Comparison of ENCODE assay signal across 21 mouse cellular contexts in genomic region chr3:87840858-87841257, GRCm38 (mm10). TPM values are rescaled to one million over a fixed set of nuclear protein-coding genes. Genes with fewer than 3 reads are reported as not detected.
DNase-seq lines count a peak whose midpoint lies in the region; ATAC-seq lines count a peak whose summit lies in the region.
"Had no signal": no experiment of that assay in that cellular context is flagged by ENCODE, and none has a peak within 500 bp of the region (broad histone marks: within the 10 kb centered on the region; RNA-seq: fewer than 3 reads in every experiment).

No protein-coding gene starts in this region.

- intact Hi-C loops in heart, postnatal 10 days (cut with DNase I) = no loop called here
- intact Hi-C loops in left cerebral cortex, postnatal 36 days (cut with DNase I) = no loop called here

- DNase-seq in induced T-regulatory cell, adult 2 months (ENCODE audit: low read depth) = peak; percentile 44
- peak; percentile 47 to 78 for DNase-seq in natural killer cell, adult 2 months (ENCODE audit: low spot score in 2 of 2)
- no peak for DNase-seq in heart, postnatal 10 days
- DNase-seq in left cerebral cortex, postnatal 36 days (ENCODE audit: low spot score in 2 of 2) = no peak
- DNase-seq in frontal cortex, postnatal 36 days (ENCODE audit: low spot score in 2 of 2) = no peak
- DNase-seq: adrenal gland, adult 2 months; adrenal gland, adult 8-10 months; adrenal gland, postnatal 10 days; adrenal gland, postnatal 14 days; adrenal gland, postnatal 25 days; adrenal gland, postnatal 36 days; B cell, adult 2 months; cerebellum, adult 11 months; cerebellum, adult 11-12 months; cerebellum, adult 18-20 months had no signal

- ATAC-seq in monocyte, adult 5-6 weeks (replicated peaks; ENCODE audit: insufficient number of reproducible peaks, low FRiP score, low TSS enrichment, poor library complexity, severe bottlenecking) = peak; percentile 68; the same call in 1 of the 2 replicates
- ATAC-seq: activated CD4-positive, CD25-positive, alpha-beta regulatory T cell, adult 4 months; CD4-positive, CD25-positive, alpha-beta regulatory T cell, adult 4 months; Patski had no signal

RNA-seq across cellular contexts. Expression of gene Sh2d2a, which starts 5.7 kb away (rescaled TPM):
- total RNA-seq in monocyte, adult 5-6 weeks (2017) = 64.0 to 201 TPM (median 71.7 TPM) in 3 replicates
- under 1 TPM; 0.10 to 0.31 TPM for total RNA-seq in heart, postnatal 10 days (2021)
- not detected for total RNA-seq in left cerebral cortex, postnatal 36 days (2021)
- total RNA-seq: MEL had no signal

RNA-seq across cellular contexts. Expression of gene Pear1, which starts 16.8 kb away (rescaled TPM):
- total RNA-seq in monocyte, adult 5-6 weeks (2017) = 6.5 to 33.3 TPM (median 10.7 TPM) in 3 replicates
- total RNA-seq in heart, postnatal 10 days (2021) = 10 to 100 TPM; 29.5 to 30.7 TPM
- 1 to 10 TPM; 6.8 to 9.2 TPM for total RNA-seq in left cerebral cortex, postnatal 36 days (2021)

RNA-seq across cellular contexts. Expression of gene Insrr, which starts 44.1 kb away (rescaled TPM):
- total RNA-seq in monocyte, adult 5-6 weeks (2017) = 0.21 to 0.49 TPM in 2 of 3 replicates, not detected in the other
- total RNA-seq in heart, postnatal 10 days (2021) = under 1 TPM; 0.20 to 0.55 TPM
- under 1 TPM; 0.39 to 0.77 TPM for total RNA-seq in left cerebral cortex, postnatal 36 days (2021)

RNA-seq across cellular contexts. Expression of gene Prcc, which starts 44.5 kb away (rescaled TPM):
- total RNA-seq in monocyte, adult 5-6 weeks (2017) = 18.4 to 35.5 TPM (median 22.3 TPM) in 3 replicates
- 10 to 100 TPM; 54.8 to 56.2 TPM for total RNA-seq in heart, postnatal 10 days (2021)
- 10 to 100 TPM; 59.8 to 63.6 TPM for total RNA-seq in left cerebral cortex, postnatal 36 days (2021)

RNA-seq across cellular contexts. Expression of gene Ntrk1, which starts 45.9 kb away (rescaled TPM):
- total RNA-seq in monocyte, adult 5-6 weeks (2017) = 0.32 TPM in 1 of 3 replicates, not detected in the others
- under 1 TPM; 0.15 to 0.29 TPM for total RNA-seq in heart, postnatal 10 days (2021)
- under 1 TPM; 0.35 to 0.95 TPM for total RNA-seq in left cerebral cortex, postnatal 36 days (2021)
- total RNA-seq: G1E, MEL had no signal

Comparison
In these comparisons a context has a peak if more than half of its experiments do, and no peak if none do; other contexts are left out.
1. DNase-seq: peak in induced T-regulatory cell, adult 2 months (single experiment) and natural killer cell, adult 2 months (2 of 2); none in heart, postnatal 10 days (0 of 2), left cerebral cortex, postnatal 36 days (0 of 2) and frontal cortex, postnatal 36 days (0 of 2).
2. RNA of gene Sh2d2a, which starts 5.7 kb away (total RNA-seq): 64.0 to 201 TPM in monocyte, adult 5-6 weeks; 0.10 to 0.31 TPM in heart, postnatal 10 days and not detected in left cerebral cortex, postnatal 36 days; every median in the first group is over 10 times any median in the second.